Mouse (Mus musculus) thymus, postnatal 0 days (tissue): Measurements from ENCODE around the gene Sec62. TPM values are rescaled to one million over a fixed set of nuclear protein-coding genes. Genes with fewer than 3 reads are reported as not detected.
A peak's percentile ranks its signal among the peaks of the same experiment; 100 is the strongest.

Experiments
- DNase-seq: peaks from one replicate; pipeline ENCODE4 v3.0.0-alpha.2; 2015; ENCODE audit warnings: low spot score
- polyA plus RNA-seq: library from polyadenylated mRNA; unstranded; fragments of >200 nt; fragmentation: Nextera tagmentation; extraction: Ambion mirVana; gene quantifications from 2 replicates; pipeline ENCODE4 v1.2.1, GENCODE M21; 2015

Sec62 gene
- 120 and 125 TPM in 2 replicates for polyA plus RNA-seq

DNA sequence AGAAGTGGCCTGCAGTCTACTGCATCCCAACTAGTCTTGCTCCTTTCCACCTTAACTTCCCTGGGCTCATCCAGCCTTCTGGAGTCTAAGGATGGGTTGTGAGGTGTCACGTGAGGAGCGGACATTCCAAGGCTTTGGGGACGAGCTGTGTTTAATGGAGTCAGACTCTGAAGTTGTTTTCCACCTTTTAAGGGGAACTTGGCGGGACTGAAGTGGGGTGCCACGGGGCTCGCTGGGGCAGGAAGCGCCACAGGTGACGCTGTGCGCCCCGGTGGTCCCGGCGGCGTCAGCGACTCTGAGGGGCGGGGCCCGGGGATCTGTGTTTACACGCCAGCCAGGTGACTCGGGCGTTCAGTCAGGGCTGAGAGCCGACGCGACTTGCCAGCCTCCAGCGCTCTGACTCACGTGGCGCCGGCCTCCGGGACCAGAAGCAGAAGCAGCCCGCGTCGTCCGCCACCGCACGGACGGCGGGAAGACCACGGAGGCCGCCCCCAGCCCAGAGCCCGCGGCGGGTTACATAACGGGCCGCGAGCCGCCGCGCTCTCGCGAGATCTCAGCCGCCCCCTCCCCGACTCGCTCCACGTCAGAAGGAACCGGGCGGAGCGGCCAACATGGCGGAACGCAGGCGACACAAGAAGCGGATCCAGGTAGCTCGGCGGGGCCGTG is at the start of gene Sec62:
Gene Sec62, plus strand, starts transcription at position 139 of the 666 bp plus-strand sequence.
- DNase-seq: peak; percentile 94

DNA sequence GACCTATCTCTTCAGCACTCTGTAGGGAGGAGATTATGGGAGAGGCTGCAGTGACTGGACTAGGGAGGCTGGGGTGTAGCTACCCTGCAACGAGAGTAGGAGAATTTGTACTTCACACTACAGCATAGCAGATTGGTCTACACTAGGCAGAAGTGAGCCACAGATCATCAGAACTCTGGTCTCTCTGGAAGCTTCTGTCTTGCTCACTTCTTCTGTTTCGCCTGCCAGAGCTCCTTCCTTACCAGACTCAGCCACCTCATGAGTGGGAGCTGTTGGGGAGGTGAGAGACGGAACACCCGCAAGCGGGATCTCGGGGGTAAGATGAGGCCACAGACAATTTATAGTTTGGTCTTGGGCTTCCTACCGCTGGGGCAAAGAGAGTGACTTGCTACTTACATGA is 49.8 kb upstream of the Sec62 start:
- no peak for DNase-seq

DNA sequence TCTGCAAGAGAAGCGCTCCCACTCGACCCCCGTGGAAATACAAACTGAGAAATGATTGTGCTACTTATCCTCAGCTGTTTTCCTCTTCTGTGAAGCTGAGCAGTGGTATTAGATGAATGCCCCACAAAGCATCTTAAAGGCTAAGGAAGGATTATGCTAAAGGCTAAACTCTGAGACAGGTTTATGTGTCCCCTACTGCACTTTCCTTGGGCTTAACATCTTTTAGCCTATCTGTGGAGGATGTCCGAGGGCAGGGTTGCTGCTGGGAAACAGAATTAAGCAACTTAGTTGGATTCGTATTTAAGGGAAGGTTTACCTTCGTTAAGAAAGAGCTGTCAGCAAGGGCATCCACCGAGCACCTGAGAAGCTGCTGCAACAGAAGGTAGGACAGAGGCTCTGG is 46.7 kb upstream of the Sec62 start, which contains the start of gene Samd7:
Gene Samd7, plus strand, starts transcription at position 288 of the 400 bp plus-strand sequence.
- no peak for DNase-seq

DNA sequence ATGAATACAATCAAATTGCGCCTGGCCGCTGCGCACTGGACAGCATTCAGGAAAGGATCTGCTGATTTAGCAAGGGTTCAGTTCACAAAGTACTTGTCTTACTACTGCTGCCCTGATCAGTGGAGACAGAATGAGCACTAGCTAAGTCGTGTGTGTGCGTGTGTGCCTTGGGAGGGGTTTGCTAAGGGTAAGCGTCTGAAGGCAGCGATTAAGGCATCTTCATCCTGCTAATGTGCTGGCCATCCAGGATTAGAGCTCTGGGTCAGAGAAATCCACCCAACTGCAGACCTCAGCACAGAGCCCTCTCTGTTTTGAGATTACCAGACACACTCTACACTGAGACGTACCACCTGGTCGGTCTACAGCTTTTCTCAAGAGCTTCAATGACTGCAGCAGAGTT is 44.4 kb upstream of the Sec62 start:
- no peak for DNase-seq

DNA sequence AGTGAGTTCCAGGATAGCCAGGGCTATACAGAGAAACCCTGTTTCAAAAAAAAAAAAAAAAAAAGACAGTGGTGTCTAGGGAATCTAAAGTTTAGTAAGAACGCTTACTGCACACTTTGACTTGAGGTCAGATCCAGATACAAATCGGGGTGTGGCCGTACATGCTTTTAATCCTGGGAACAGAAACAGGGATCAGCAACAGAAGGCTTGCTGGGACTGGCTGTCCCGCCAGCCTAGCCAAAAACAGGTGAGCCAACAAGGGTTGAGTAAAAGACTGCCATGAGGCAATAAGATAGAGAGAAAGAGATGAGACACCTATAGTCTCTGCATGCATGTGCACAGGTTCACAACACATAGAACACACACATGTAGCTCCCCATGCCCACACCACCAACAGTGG is 38.0 kb upstream of the Sec62 start:
- DNase-seq: no peak

DNA sequence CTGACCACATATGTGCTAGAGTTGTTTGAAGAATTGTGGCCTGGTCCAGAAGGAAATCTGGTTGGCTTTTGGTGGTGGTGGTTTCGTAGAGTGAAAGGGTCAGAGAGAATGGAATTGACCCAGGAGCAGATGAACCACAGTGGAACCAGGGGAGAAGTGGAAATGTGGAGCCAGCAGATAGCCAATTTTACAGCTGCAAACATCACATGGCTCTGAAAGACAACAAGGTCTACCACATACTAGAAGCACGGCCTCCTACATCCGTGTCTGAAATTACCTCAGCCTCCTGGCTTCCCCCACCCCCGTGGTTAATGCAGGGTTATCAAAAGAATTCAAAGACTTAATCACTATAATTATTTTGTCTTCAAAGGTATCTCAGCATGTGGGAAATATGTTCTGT is 27.8 kb upstream of the Sec62 start:
- DNase-seq: no peak

DNA sequence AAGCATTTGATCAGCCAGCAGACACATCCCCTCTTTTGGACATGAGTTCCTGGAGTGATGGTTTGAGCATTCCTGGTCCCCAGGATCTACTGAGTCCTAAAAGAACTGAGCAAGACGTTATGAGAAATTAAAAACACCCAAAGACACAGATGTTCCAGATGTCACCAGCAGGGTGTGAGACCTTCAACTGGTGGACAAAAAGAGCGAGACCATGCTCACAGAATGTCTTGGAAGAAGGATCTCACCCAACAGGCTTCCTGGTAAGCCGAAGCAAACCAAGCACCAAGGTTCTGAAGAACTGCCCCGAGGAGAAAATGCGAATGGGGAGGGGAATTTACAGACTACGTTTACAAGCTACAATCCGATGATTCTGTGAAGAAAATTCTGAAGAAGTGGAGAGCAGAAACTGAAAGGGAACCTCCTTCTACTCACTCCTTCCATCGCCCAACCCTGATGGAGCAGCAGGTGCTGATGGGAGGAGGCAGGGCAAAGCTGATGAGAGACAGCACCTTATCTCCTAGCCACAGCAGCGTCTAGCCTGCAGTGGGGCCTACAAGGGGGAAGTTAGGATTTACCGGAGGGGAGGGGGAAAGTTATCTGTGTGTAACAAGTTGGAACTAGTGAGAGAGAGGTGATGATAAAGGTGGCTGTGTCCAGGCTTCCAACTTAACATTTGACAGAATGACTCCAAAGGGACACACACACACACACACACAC is 27.2 kb upstream of the Sec62 start:
- DNase-seq: peak; percentile 13

DNA sequence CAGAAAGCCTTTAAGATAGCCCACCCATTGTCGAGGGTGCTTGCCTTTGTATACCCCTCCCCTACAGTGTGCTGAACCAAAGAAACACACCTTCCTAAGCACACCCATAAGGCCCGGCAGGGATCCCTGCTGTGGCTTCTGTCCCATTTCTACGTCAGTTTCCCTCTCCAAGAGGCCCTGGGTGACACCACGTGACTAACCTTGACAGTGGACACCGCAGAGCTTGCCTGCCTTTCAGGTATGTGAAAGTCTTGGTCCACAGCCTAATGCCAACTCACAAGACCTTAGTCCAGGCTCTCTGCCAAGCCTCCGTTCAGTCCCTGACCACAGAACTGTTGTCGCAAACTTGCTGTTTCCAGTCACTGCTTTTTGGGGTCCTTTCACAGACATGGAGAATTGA is 26.5 kb upstream of the Sec62 start:
- DNase-seq: no peak

DNA sequence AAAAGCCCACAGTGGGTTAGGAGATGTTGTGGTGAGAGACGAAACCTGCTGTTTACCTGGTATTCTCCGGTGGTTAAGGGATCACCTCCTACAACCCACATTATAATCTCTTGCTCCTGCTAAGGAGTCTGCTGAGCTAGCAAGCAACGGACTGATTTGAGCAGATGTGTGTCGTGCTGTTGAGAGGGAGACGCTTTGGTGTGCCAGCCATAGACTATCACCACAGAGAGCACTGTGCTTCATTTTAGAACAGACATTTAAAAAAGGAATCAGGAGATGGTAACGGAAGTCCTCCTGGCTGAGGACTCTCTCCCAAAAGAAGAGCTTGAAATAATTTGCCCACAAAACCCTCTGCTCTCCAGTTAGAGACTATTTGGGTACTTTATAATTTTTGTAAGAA is 25.4 kb upstream of the Sec62 start:
- DNase-seq: no peak

DNA sequence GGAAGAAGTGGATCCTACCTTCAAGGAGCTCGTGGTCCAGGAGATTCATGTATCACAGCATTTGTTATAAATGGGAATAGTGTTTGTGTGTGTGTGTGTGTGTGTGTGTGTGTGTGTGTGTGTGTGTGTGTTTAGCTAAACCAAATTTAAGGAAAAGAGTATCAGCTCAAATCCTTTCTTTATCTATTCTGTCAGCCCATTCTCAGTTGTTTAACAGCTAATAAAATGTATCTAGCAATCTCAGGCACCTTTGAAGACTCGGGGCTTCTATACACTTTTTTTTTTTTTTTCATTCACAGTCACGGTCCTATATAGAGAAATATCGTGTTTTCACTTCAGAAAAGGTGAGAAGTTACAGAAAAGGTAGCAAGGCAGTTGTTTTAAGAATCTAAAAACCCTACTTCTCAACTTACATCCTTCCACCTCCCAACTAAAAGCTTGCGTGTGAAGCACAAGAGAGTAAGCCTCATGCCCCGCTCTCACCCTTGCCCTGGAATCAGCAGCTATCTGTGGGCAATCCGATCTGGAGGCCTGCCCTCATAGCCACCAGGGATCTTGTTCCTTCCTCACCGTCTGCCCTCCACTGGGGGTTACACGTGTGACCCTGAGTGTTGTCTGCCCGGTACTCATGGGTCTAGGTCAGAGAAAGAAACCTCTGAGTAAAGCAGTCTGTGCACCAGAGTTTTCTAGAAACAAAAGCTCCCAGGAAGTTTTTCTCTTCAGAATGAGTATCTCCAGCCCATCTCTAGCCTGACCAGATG is 22.7 kb upstream of the Sec62 start:
- DNase-seq: no peak

DNA sequence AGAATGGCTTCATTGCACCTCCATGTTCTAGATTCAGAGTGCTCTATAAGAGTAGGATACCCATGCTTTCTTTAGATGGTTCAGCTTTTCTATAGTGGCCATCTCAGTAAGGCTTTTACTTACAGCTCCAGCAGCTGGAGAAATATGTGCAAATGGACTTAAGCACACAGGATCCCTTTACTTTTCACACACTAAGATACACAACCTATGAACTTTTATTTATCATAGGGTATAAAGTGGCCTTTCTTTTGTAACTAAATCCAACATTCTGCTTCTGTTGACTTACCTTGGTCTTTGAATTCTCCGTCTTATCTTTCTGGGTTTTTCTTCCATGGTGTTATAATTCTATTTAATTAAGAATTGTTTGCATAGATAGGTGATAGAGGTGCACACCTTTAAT is 21.1 kb upstream of the Sec62 start:
- DNase-seq: no peak

DNA sequence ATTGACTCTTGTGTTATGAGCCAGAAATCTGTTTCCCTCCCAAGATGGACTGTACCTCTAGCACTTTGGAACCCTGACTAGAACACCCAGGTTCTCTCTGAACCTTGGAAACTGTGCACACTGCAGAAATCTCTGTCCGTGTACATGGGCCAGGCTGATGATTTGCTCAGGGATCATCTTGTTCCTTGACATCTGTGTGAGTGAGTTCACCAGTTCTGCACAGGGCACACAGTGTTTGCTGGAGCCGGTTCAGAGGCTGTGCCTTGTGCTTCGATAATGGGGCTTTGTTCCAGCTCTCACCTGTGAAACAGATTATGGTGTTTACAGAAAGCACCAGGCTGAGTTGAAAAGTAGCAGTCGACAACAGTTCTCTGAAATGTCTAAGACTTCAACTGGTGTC is 20.0 kb upstream of the Sec62 start:
- no peak for DNase-seq

DNA sequence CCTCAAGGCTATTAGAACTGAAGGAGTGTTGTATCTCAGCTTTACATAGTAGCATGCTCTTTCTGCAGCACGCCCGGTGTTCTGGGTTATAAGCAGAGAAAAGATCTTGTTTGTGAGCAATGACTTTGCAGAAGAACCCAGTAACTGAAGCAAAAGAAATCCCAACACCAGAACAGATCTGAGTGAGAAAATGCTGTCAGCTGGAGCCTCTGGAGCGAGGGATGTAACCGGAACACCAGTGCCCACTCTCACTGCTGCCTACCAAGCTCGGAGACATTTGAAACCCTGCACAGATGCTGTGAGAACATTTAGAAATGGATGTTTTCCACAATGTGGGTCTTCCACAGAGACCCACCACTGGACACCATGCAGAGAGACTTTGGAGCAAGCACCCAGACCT is 18.0 kb upstream of the Sec62 start:
- no peak for DNase-seq

DNA sequence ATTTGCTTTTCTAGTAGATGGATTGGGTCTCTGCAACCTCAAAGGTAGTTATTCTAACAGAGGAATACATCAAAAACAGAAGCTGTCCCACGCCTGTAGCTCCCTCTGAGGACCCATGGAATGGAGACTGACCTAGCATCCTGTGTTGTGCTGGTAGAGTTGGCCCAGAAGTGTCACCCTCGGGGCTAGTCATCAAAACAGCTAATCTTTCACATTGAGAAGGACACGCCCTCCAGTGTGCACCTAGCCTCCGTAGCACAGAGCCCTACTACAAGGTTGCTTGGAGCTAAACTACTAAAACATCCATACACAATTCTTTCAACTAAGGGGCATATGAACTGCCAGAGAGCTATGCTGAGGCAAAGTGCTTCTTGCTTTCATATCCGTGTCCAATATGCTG is 14.7 kb upstream of the Sec62 start:
- DNase-seq: no peak

DNA sequence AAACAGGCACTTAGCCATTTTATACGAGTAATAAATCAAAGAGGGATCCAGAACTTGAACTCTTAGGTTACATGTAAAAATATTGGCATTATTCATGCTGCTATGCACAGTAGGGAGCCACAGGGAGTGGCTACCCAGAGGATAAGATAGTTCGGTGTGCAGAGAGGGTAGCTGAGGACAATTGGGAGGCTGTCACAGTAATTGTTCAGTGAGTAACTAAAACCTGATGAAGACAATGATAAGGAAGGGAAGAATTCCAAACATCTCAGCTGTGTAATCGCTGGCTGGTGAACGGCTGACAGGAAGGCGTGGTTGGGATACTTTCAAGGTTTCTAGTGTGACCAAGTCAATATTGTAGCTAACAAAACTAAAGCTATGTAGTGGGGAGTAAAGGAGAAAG is 4.1 kb upstream of the Sec62 start:
- DNase-seq: no peak

DNA sequence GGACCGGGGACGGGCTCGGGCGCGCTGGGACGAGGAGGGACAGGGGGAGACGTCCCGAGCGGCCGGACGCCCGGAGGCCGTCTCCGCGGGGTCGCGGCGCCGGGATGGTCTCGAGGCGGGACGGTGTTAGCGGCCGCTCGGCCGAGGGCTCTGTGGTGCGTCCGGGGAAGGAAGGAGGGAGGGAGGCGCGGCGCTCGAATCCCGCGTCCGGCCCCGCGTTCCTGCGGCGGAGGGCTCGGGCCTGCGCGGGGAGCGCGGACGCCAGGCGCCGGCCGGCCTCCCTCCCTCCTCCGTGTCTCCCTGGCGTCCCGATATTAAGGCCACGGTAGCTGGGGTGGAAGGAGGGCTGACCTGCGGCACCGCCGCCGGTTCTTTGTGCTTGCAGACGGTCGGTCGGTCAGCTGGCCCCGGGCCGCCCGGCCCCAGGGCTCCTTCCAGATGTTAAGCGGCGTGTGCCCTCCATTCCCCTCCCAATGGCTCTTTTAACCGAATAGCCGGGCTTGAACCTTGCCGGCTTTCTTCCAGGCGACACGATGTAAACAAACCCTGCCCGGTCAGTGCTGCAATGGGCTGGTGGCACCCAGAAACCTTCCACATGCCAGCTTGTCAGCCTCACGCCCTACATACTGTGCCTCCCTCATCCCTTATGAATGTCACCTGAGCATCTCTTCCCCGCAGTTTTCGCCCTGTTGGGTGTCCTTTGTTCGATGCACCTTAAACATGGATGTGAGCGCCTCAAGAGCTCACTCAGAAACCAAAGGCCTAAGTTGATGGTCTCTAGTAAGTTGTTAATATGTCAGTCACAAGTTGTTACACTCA is 937 bp downstream of the Sec62 start:
- peak; percentile 21 for DNase-seq

DNA sequence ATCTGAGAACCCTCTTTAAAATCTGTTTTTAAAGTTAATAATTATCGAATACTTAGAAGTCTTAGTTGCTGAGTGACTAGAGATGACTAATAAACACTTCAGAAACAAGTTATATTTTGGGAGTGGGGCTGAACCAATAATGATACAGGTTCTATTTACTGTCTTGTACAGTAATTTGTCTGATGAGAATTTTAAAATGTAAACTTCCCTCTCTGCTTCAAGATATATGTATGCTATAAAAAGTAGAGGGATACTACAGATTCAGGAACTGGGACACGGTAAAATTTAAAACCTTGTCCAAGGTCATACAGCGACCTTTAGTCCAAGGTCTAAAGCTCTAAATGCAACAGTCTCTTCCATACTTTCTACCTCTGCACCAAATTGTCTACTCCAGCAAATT is 9.5 kb downstream of the Sec62 start:
- DNase-seq: no peak

DNA sequence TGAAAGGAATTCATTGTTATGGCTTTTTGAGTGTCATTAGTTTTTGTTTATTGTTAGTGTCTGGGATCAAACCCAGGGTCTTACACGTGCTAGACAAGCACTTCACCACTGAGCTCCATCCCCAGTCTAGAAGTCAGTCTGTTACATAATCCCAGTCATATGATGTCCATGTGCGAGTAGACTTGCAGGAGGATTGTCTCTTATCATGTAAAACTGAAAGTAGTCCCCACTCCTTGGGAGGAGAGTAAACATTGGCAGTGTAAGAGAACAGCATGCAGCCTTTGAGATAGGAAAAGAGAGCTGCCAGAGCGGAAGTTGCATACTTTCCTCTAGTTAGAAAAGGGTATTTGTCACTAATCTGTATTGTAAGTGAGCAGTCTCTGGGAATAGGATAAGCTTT is 20.2 kb downstream of the Sec62 start:
- no peak for DNase-seq

DNA sequence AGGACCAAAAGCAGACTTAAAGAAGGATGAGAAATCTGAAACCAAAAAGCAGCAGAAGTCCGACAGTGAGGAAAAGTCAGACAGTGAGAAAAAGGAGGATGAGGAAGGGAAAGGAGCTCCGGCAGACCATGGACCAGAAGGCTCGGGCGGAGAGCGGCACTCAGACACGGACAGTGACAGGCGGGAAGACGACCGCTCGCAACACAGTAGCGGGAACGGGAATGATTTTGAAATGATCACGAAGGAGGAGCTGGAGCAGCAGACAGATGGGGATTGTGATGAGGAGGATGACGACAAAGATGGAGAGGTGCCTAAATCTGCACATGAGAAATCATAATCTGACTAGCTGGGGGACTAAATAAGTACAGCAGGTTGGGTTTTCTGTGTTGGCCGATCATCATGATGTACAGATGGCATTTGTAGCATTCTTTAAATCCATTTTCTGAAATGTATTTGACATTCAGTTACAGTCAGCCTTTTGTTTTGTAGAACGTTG is 26.0 kb downstream of the Sec62 start:
- no peak for DNase-seq

DNA sequence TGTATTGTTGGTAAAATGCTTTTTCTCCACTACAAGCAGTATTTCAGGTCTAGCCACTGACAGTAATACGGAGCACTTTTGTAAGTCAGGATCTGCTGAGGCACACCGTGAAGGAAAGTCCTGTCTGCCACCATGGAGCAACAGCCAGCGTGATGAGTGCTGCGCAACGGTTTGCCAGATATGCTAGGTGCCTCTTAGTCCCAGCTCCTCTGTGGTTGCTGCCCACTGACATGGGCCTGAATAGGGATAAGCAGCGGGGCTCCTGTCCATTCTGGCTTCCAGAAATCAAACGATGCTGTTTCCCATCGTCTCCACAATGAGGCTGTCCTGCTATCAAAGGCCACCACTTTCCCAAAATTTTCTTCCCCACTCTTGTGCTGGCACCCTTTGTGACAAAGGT is 29.5 kb downstream of the Sec62 start:
- DNase-seq: no peak

DNA sequence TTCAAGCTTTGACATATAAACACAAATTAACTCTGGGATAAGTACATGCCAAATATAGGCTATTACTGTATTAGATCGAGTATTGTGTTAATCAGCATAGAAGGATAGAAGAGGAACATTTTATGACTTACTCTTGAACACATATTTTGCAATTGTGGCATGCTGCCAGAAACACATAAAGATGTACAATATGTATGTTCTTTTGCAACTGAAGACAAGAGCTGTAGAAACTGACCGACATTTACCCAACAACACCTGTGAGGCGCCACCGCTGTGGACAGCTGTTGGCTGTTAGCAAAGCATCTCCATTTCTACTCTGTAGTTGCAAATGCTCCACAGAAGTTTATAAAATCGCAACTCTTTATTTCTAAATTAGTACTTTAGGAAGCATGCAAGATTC is 33.4 kb downstream of the Sec62 start:
- no peak for DNase-seq
